ENCODE assay signal across 8 mouse cellular contexts in genomic region chr7:25395186-25395557, GRCm38 (mm10). TPM values are rescaled to one million over a fixed set of nuclear protein-coding genes. Genes with fewer than 3 reads are reported as not detected.
DNase-seq lines count a peak whose midpoint lies in the region; ATAC-seq and TF ChIP-seq lines count a peak whose summit lies in the region.

No protein-coding gene starts in this region.

- H3K4me2 ChIP-seq in lung, postnatal 0 days (replicated peaks; ENCODE audit: low read depth, low read length), result peak overlapping the region; percentile 68
- H3K4me2 ChIP-seq in embryonic facial prominence, embryonic 13.5 days, result peak overlapping the region; percentile 77
- peak overlapping the region; percentile 81 for H3K4me2 ChIP-seq in limb, embryonic 11.5 days (ENCODE audit: low read depth, severe bottlenecking)
- peak overlapping the region; percentile 77 for H3K4me2 ChIP-seq in neural tube, embryonic 13.5 days

- peaks cover 16% of the 10 kb centered on the region; the same call in 1 of the 2 replicates for H3K4me1 ChIP-seq in lung, postnatal 0 days (ENCODE audit: insufficient read depth, low read depth, low read length)
- H3K4me1 ChIP-seq in embryonic facial prominence, embryonic 13.5 days, result peaks cover 40% of the 10 kb centered on the region
- 0 out of 2 replicates have a peak, but pooled peaks cover 9% of the 10 kb centered on the region for H3K4me1 ChIP-seq in limb, embryonic 11.5 days (ENCODE audit: control insufficient read depth, insufficient read depth, low read length)
- H3K4me1 ChIP-seq in neural tube, embryonic 13.5 days (replicated peaks), result peaks cover 53% of the 10 kb centered on the region

- DNase-seq in lung, postnatal 0 days (ENCODE audit: low spot score), result peak; percentile 58
- no peak for DNase-seq in lung, postnatal 14 days
- no peak for DNase-seq in limb, embryonic 11.5 days (ENCODE audit: low spot score)
- DNase-seq in adrenal gland, adult 2 months, result no peak
- DNase-seq in kidney, postnatal 36 days, result no peak
- no peak for DNase-seq in Muller cell, postnatal 12 days (ENCODE audit: inconsistent ontology term)

- H3K36me3 ChIP-seq in lung, postnatal 0 days (ENCODE audit: insufficient read depth, low read length), result no peaks in the 10 kb centered on the region
- H3K36me3 ChIP-seq in embryonic facial prominence, embryonic 13.5 days, result no peaks in the 10 kb centered on the region
- H3K36me3 ChIP-seq in limb, embryonic 11.5 days (ENCODE audit: control insufficient read depth, insufficient read depth, low read length), result no peaks in the 10 kb centered on the region
- no peaks in the 10 kb centered on the region for H3K36me3 ChIP-seq in neural tube, embryonic 13.5 days

- no peak for TF ChIP-seq CTCF in lung, postnatal 0 days (IDR thresholded peaks at IDR 0.05)

- peak overlapping the region; percentile 78 for H3K27ac ChIP-seq in lung, postnatal 0 days (ENCODE audit: low read length)
- H3K27ac ChIP-seq in embryonic facial prominence, embryonic 13.5 days, result peak overlapping the region; percentile 35; the same call in 1 of the 2 replicates
- no peak overlapping the region for H3K27ac ChIP-seq in limb, embryonic 11.5 days (replicated peaks; ENCODE audit: low read depth, low read length)
- peak overlapping the region; percentile 81 for H3K27ac ChIP-seq in neural tube, embryonic 13.5 days (replicated peaks)

- no peaks in the 10 kb centered on the region for H3K9me3 ChIP-seq in lung, postnatal 0 days (ENCODE audit: low read length)
- H3K9me3 ChIP-seq in embryonic facial prominence, embryonic 13.5 days, result no peaks in the 10 kb centered on the region
- no peaks in the 10 kb centered on the region for H3K9me3 ChIP-seq in limb, embryonic 11.5 days (ENCODE audit: control insufficient read depth, low read length)
- no peaks in the 10 kb centered on the region for H3K9me3 ChIP-seq in neural tube, embryonic 13.5 days

- ATAC-seq in lung, postnatal 0 days, result peak; percentile 16
- 0 out of 2 replicates have a peak, but pooled peaks have one; percentile 43 for ATAC-seq in embryonic facial prominence, embryonic 13.5 days (ENCODE audit: insufficient number of reproducible peaks, insufficient read depth, low FRiP score, low TSS enrichment, low read depth)
- ATAC-seq in limb, embryonic 11.5 days (ENCODE audit: insufficient number of reproducible peaks, low FRiP score, low TSS enrichment, low read depth), result 0 out of 2 replicates have a peak, but pooled peaks have one; percentile 28
- peak; percentile 50 for ATAC-seq in neural tube, embryonic 13.5 days (ENCODE audit: low read depth)

- no peaks in the 10 kb centered on the region for H3K27me3 ChIP-seq in lung, postnatal 0 days (replicated peaks; ENCODE audit: insufficient read depth, low read length)
- H3K27me3 ChIP-seq in embryonic facial prominence, embryonic 13.5 days, result no peaks in the 10 kb centered on the region
- no peaks in the 10 kb centered on the region for H3K27me3 ChIP-seq in limb, embryonic 11.5 days (ENCODE audit: control insufficient read depth, insufficient read depth, low read length)
- no peaks in the 10 kb centered on the region for H3K27me3 ChIP-seq in neural tube, embryonic 13.5 days

- peak overlapping the region; percentile 67 for H3K4me3 ChIP-seq in lung, postnatal 0 days (ENCODE audit: low read depth, low read length)
- peak overlapping the region; percentile 64 for H3K4me3 ChIP-seq in embryonic facial prominence, embryonic 13.5 days
- peak overlapping the region; percentile 72 for H3K4me3 ChIP-seq in limb, embryonic 11.5 days (ENCODE audit: low read depth, low read length)
- H3K4me3 ChIP-seq in neural tube, embryonic 13.5 days, result peak overlapping the region; percentile 56

- no peak; the same call in 1 of the 2 replicates for TF ChIP-seq EP300 in lung, postnatal 0 days (IDR thresholded peaks at IDR 0.05)

- under 1% methylated on average over 22 of the region's 22 CpGs for WGBS in lung, postnatal 0 days
- WGBS in embryonic facial prominence, embryonic 13.5 days, result under 1% methylated on average over 22 of the region's 22 CpGs
- 1% methylated on average over 22 of the region's 22 CpGs for WGBS in limb, embryonic 11.5 days
- WGBS in neural tube, embryonic 13.5 days, result 1% methylated on average over 22 of the region's 22 CpGs

- H3K9ac ChIP-seq in lung, postnatal 0 days (replicated peaks; ENCODE audit: low read depth), result peak overlapping the region; percentile 48
- peak overlapping the region; percentile 80 for H3K9ac ChIP-seq in embryonic facial prominence, embryonic 13.5 days
- peak overlapping the region; percentile 59 for H3K9ac ChIP-seq in limb, embryonic 11.5 days (ENCODE audit: low read length)
- peak overlapping the region; percentile 77 for H3K9ac ChIP-seq in neural tube, embryonic 13.5 days

RNA-seq across cellular contexts. Expression of gene Lipe, which starts 3.3 kb away (rescaled TPM):
- 19.8 and 21.4 TPM in 2 replicates for polyA plus RNA-seq in lung, postnatal 0 days (2015; fragmentation: Nextera tagmentation; extraction: Ambion mirVana)
- polyA plus RNA-seq in embryonic facial prominence, embryonic 13.5 days (2015; fragmentation: Nextera tagmentation; extraction: Ambion mirVana), result 9.5 and 9.9 TPM in 2 replicates
- polyA plus RNA-seq in limb, embryonic 11.5 days (2014; fragmentation: Nextera tagmentation; extraction: Ambion mirVana), result 4.2 and 4.5 TPM in 2 replicates
- polyA plus RNA-seq in neural tube, embryonic 13.5 days (2015; fragmentation: Nextera tagmentation; extraction: Ambion mirVana), result 9.9 and 11.4 TPM in 2 replicates
- total RNA-seq in adrenal gland, adult 2 months (2021), result 100 to 1,000 TPM; 372 to 462 TPM
- polyA plus RNA-seq in adrenal gland, adult 2 months (2012; rRNA removed), result 471 and 632 TPM in 2 replicates

RNA-seq across cellular contexts. Expression of gene Cxcl17, which starts 17.5 kb away (rescaled TPM):
- 31.9 and 38.1 TPM in 2 replicates for polyA plus RNA-seq in lung, postnatal 0 days (2015; fragmentation: Nextera tagmentation; extraction: Ambion mirVana)
- 0.85 TPM in 1 of 2 replicates, not detected in the other for polyA plus RNA-seq in embryonic facial prominence, embryonic 13.5 days (2015; fragmentation: Nextera tagmentation; extraction: Ambion mirVana)
- polyA plus RNA-seq in limb, embryonic 11.5 days (2014; fragmentation: Nextera tagmentation; extraction: Ambion mirVana), result 0.33 and 0.44 TPM in 2 replicates
- polyA plus RNA-seq in neural tube, embryonic 13.5 days (2015; fragmentation: Nextera tagmentation; extraction: Ambion mirVana), result 0.41 and 0.63 TPM in 2 replicates
- total RNA-seq in adrenal gland, adult 2 months (2021), result not detected
- not detected in 2 replicates for polyA plus RNA-seq in adrenal gland, adult 2 months (2012; rRNA removed)

RNA-seq across cellular contexts. Expression of gene Cnfn, which starts 25.6 kb away (rescaled TPM):
- not detected in 2 replicates for polyA plus RNA-seq in lung, postnatal 0 days (2015; fragmentation: Nextera tagmentation; extraction: Ambion mirVana)
- 4.4 and 7.0 TPM in 2 replicates for polyA plus RNA-seq in embryonic facial prominence, embryonic 13.5 days (2015; fragmentation: Nextera tagmentation; extraction: Ambion mirVana)
- polyA plus RNA-seq in limb, embryonic 11.5 days (2014; fragmentation: Nextera tagmentation; extraction: Ambion mirVana), result not detected in 2 replicates
- polyA plus RNA-seq in neural tube, embryonic 13.5 days (2015; fragmentation: Nextera tagmentation; extraction: Ambion mirVana), result not detected in 2 replicates
- not detected for total RNA-seq in adrenal gland, adult 2 months (2021)
- 1.8 TPM in 1 of 2 replicates, not detected in the other for polyA plus RNA-seq in adrenal gland, adult 2 months (2012; rRNA removed)

Comparison
In these comparisons a context has a peak if more than half of its experiments do, and no peak if none do; other contexts are left out.
1. RNA of gene Lipe, which starts 3.3 kb away (polyA plus RNA-seq): 471 to 632 TPM in adrenal gland, adult 2 months; 19.8 to 21.4 TPM in lung, postnatal 0 days, 9.9 to 11.4 TPM in neural tube, embryonic 13.5 days, 9.5 to 9.9 TPM in embryonic facial prominence, embryonic 13.5 days and 4.2 to 4.5 TPM in limb, embryonic 11.5 days; every median in the first group is over 10 times any median in the second.
2. RNA of gene Cxcl17, which starts 17.5 kb away (polyA plus RNA-seq): 31.9 to 38.1 TPM in lung, postnatal 0 days; 0.41 to 0.63 TPM in neural tube, embryonic 13.5 days, 0.33 to 0.44 TPM in limb, embryonic 11.5 days, 0.85 TPM in embryonic facial prominence, embryonic 13.5 days and not detected in adrenal gland, adult 2 months; every median in the first group is over 10 times any median in the second.
3. Peak in every context shown above with its lines, with median percentiles within 50 percentile points of each other: ATAC-seq, H3K4me2 ChIP-seq, H3K4me3 ChIP-seq and H3K9ac ChIP-seq.